Mouse (Mus musculus) thymus, postnatal 25 days (tissue): ENCODE measurements around the gene Pskh1.

Experiments used
- DNase-seq: peaks from one replicate; pipeline ENCODE4 v3.0.0; 2022

Pskh1 gene

DNA sequence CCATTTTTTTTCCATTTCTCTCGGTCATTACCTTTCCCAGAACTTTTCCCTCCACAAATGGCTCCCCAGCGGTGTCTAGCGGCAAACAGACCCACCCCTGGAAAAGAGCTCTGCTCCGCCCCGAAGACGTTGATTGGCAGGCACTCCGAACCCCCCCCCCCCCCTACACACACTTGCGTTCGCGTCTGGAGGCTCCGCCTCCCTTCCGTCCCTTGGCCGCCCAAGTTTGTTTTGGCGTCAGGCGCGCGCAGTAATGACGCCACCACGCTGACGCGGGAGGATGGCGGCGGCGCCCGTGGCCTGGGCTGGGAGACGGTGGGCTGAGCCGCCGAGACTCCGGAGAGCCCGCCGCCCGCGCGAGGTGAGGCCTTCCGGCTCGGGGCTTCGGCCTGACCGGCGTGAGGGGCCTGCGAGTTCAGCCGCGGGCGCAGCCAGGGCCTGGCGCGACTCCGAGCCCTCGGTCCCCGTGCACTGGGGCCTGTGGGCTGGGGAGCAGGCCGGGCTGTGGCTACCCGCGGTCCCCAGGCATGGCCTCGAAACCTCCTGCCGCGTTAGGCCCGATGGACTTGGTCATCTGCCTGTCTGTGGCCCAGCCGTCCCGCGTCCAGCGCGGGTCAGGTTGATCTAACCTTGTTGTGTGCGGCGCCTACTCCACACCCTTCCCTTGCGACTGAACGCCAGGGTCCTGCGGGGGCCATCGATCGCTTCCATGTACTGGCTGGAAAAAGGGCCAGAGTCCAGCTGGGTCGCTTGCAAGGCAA is at the start of gene Pskh1:
Gene Pskh1 (plus strand): TSS at position 262 of the 761 bp plus-strand sequence.
- DNase-seq: peak; percentile 93

DNA sequence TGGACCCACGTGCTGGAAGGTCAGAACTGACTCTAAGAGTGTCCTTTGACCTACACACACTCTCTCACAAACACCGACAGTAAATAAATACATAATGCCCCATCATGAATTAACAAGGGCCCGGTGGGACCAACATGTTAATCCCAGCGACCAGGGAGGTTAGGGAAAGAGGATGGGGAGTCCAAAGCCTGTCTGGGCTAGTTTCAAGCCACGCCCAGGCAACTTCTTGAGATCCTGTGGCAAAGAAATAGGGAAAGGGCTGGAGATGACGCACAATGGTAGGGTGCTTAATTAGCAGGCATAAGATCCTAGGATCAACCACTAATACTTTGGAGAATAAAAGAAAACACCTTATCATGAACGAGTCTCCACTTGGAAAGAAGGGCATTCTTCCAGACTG is 49.6 kb upstream of the Pskh1 start:
- DNase-seq: no peak

DNA sequence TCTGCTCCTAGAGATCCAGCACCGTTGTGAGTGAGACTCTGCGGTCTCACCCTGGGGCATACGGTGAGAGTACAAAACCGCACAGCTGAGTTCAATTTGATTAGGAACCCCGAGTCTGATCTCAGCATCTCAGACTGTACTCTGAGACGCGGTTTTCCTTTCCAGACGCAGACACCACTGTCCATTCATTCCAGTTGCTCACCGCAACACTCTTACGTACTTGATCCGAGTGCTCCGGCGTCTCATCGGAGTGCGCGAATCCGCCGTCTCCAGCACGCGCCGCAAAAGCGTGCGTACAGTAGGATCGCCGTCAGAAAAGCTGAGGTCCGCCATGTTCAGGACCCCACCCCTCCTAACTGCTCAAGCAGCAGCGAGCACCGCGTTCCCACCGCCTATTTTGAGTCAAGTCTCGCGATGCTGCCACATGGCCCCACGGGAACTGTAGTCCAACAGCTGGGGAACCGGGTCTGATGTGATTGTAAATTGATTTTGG is 48.5 kb upstream of the Pskh1 start:
- DNase-seq: peak; percentile 92

DNA sequence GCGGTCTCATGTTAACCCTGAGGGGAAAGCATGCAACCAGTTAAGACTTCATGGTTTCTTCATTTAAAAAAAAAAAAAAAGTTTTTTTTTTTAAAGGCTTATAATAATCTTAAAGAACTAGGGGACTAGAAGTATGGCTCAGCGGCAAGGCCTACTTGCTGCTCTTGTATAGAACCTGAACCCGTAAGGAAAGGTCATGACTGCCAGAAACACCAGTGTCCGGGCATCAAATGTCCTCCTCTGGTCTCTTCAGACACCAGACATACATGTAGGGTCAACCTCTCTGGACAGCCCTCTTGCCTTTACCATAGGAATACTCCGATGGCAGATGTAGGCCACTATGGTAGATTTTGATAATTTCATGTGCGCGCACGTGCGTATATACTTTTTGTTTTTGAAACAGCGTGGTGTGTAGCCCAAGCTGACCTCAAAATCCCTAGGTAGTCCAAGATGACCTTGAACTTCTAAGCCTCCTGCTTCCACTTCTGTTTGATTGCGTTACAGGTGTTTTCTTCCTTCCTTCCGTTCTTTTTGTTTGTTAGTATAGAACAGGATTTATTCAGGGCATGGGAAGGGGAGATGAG is 48.0 kb upstream of the Pskh1 start:
- DNase-seq: no peak

DNA sequence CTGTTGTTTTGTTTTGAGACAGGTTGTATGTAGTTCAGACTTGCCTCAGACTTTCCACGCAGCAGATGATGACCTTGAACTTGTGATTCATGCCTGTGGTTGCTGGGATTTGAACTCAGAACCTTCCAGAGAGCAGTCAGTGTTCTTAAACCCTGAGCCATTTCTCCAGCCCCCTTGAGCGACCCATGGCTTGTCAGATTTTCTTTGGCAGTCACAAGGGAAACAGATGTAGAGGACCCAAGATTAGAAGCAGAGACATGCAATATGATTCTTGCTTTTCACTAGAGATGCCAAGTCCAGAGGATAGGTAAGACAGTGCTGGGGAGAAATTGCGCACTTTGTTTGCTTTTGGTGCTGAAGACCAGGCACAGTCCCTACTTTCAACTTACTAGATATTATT is 47.1 kb upstream of the Pskh1 start, which contains the start of gene Cenpt:
Gene Cenpt (minus strand): TSS at position 101 of the 400 bp plus-strand sequence.
- no peak for DNase-seq

DNA sequence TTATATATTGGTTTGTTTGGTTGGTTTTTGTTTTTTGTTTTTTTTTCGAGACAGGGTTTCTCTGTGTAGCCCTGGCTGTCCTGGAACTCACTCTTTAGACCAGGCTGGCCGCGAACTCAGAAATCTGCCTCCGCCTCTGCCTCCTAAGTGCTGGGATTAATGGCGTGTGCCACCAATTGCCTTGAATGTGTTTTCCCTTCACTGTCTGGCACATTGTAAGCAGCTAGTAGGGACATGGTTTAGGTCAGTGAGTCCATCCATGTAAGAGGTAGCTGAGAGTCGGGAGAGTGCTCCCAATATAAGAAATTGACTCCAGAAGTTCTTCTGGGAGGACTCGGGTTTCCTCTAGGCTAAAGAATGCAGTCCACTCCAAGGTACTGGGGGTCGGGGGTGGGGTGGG is 45.9 kb upstream of the Pskh1 start:
- no peak for DNase-seq

DNA sequence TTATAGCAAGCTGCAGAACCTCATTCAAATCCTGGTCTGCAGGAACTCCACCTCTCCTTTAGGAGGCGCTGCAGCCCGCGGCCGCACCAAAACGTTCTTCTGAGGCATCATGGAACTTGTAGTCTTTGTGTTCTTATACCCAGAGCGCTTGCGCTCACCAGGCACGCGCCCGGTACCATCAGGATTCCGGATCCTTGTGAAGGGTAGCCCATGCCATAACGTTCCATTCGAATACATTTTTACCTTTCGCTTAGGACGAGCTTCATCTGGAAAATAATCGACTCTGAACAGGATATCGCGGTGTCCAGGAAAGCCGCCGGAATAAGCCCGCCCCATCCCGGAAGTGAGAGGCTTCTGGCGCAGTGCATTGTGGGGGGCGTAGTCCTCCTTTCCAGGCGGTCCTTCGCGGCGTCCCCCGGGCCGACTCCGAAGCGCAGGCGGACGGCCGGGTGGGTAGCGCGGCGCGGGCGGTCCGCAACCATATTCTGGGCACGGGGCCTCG is 45.5 kb upstream of the Pskh1 start, which contains the start of gene Thap11:
Gene Thap11 (plus strand): TSS at position 418 of the 502 bp plus-strand sequence.
- peak; percentile 94 for DNase-seq

DNA sequence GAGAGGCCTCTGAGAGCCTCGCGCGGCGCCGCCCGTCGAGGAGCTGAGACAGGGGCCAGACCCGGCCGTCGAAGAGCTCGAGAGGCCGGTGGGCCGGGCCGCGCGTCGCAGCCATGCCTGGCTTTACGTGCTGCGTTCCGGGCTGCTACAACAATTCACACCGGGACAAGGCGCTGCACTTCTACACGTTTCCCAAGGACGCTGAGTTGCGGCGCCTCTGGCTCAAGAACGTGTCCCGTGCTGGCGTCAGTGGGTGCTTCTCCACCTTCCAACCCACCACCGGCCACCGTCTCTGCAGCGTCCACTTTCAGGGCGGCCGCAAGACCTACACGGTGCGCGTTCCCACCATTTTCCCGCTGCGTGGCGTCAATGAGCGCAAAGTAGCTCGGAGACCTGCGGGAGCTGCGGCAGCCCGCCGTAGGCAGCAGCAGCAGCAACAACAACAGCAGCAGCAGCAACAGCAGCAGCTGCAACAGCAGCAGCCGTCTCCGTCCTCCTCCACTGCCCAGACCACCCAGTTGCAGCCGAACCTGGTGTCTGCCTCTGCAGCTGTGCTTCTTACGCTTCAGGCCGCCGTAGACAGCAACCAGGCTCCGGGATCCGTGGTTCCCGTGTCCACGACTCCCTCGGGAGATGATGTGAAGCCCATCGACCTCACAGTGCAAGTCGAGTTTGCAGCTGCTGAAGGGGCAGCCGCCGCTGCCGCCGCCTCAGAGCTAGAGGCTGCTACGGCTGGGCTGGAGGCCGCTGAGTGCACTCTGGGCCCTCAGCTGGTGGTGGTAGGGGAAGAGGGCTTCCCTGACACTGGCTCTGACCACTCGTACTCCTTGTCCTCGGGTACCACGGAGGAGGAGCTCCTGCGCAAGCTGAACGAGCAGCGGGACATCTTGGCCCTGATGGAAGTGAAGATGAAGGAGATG is 44.7 kb upstream of the Pskh1 start:
- DNase-seq: peak; percentile 46

DNA sequence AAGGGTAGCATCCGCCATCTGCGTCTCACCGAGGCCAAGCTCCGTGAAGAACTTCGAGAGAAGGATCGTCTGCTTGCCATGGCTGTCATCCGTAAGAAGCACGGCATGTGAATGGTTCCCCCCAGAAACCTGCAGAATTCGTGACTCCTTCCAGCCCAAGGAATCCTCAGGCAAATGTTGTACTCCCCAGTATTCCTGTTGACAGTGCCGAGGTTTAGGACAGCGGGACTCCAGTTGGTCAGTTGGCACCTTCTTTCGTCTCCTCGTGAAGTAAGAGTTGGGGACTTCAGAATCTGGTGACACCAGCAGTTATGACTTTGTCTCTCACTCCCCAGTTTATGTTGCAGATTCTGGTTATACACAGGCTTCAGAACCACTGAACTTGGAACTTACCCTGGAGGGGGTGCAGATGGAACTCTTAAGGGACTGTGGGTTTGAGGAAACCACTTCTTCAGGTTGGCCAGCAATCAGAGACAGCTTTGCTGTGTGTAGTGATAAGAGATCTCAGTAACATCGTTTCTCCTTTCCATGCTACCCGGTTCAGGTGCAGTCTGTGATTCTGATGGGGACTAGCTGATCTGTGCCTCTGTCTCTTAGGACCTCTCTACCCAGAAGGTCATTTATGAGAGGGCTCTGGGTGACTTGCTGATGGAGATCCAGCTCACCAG is 43.9 kb upstream of the Pskh1 start:
- no peak for DNase-seq

DNA sequence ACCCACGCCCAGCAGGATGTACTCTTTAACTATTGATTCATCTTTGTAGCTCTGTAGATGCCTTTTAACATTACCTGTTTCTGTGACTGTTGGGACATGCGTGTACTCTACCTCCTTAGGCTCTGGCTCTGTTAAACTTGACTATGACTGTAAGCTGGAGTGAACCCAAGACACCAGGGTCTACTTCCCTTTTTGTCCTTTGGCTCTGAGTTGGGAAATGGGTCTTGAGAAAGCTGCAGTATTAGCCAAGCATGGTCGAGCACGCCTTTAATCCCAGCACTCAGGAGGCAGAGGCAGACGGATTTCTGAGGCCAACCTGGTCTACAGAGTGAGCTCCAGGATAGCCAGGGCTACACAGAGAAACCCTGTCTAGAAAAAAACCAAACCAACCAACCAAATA is 41.7 kb upstream of the Pskh1 start:
- DNase-seq: no peak

DNA sequence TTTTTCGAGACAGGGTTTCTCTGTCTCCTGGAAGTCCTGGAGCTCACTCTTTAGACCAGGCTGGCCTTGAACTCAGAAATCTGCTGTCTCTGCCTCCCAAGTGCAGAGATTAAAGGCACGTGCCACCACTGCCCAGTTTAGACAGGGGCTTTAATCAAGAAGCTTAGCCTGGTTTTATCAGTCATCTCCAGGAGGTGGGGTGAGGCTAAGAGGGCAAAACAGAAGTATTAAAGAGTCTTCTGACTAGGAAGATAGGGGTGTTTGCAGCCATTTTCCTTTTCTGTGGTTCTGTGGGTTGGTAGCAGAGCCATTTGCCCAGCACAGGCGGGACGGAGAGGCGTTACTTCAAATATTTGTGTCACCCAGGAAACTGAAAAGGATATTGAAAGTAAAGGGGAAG is 40.9 kb upstream of the Pskh1 start:
- DNase-seq: no peak

DNA sequence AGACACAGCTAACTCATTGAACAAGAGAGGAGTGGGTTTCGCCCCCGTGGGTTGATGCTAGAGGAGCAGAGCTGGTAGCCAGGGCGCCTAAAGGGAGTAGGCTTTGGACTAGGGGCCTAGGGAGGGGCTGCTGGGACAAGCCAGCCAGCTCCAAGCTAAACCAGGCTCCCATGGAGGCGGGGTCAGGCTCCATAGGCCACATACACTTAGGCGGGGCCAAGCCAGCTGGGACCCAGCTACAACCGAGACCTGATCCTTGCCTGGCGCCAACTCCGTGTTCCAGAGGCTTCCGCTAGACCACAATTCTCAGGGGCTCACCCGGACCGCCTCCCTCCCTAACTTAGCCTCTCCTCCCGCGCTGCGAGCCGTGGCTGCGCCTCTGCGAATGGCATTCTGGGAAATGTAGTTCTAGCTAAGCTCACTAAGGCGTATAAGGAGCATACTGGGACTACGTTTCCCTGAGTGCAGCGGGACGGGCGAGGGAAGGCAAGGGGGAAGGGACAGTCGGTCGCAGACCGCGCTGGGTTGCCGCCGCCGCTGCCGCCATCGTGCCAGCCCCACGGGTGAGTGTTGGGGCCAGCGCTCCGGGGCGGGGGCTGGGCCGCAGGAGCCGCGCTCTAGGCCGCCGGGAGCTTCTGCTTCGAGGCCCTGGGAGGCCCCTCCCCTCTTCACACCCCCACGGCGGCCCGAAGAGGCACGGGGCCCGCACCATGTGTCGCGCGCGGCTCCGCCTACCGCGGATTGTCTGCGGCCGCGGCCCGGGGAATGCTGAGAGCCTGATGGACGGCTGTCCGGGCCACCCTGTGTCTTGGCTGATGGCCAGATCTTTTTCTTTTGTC is 39.9 kb upstream of the Pskh1 start, which contains the start of gene Nutf2:
Gene Nutf2 (plus strand): TSS at position 438 of the 839 bp plus-strand sequence.
- DNase-seq: peak; percentile 89

DNA sequence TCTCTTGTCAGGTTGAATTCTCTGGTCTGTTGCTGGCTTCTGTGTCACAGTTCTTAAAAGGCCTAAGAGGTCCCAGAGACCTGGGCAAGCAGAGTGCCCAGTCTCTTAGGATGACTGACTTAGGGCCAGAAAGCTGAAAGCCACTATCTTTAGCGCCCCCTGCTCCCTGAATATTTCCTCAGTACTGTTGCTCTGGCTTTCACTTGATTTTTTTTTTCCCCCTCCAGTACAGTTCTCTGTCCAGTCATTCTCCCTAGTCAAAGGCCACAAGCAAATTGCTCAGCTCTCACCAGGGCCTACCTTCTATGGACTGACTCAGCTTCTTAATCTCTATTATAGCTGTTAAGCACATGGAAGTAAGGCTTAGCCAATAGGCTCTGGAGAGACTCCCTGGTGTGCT is 38.3 kb upstream of the Pskh1 start:
- DNase-seq: peak; percentile 26

DNA sequence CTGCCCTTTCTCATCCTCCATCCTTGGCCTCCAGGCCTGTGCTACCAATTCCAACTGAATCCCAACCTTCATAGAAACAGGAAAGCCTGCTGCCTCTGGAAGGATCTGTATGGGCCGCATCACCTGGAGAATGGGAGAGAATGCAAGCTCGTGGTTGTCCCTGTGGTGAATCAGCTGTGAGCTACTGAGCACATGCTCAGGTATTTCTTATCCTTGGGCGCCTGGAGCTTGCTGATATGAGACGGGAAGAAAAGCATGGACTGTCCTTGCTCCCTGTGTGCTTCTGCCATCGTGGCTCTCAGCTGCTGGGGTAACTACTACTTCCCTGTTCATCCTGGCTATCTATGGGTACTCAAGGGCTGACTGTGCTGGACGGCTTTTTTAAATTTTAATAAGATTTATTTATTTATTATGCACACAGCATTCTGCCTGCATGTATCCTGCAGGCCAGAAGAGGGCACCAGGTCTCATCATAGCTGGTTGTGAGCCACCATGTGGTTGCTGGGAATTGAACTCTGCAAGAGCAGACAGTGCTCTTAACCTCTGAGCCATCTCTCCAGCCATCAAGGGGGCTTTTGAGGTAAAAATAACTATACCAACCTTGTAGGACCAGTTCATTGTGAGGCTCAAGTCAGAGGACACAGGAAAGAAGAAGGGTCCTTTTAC is 33.7 kb upstream of the Pskh1 start:
- no peak for DNase-seq

DNA sequence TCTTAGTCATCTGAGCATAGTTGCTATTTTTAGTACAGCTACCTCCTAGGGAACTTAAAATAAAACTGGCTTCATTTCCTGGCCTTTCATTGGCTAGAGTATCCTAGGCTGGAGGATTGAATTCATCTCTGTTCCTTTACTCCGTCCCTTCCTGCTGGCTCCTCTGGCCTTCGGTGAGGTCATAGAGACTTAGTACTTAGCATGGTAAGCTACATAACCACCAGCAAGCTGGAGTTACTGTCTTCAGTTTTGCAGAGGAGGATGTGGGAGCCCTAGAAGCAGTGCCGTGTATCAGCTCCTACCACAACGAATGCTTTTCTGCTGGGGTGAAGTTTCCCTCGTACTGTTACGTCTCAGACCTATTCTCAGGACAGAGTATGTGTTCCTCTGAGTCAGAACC is 25.9 kb upstream of the Pskh1 start:
- DNase-seq: no peak

DNA sequence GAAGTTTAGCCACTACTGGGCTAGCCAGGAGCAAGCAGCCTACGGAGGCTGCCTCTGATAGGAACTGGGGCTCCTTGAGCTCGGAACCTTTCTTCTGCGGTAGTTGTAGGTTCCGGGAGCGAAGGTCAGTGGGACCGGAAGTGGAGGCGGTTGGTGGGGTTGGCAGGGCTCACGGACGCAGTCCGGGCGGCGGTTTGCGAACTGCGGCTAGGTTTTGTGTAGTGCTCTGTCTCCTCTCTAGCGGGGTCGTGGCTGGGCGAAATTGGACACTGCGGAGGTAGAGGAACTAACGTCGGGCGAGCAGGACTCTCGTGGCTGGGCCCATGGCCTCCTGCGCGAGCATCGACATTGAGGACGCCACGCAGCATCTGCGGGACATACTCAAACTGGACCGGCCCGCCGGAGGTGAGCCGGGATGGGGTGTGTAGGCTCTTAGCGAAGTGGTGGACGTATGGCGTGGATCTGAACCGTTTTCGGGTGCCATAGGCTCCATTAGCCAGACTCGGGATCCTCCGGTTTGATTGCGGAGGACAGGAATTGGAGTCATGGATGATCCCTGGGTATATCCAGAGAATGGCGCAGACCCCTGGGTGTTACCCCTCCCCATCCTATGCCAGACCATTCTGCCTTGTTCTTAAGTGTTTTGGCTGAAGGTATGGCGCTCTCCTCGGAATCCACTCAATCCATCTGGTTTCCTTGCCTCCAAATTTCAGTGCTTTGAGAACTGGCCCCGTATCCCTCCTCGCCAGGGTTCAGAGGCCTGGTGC is 19.3 kb upstream of the Pskh1 start, which contains the start of gene Edc4:
Gene Edc4 (plus strand): TSS at position 128 of the 767 bp plus-strand sequence.
- peak; percentile 90 for DNase-seq

DNA sequence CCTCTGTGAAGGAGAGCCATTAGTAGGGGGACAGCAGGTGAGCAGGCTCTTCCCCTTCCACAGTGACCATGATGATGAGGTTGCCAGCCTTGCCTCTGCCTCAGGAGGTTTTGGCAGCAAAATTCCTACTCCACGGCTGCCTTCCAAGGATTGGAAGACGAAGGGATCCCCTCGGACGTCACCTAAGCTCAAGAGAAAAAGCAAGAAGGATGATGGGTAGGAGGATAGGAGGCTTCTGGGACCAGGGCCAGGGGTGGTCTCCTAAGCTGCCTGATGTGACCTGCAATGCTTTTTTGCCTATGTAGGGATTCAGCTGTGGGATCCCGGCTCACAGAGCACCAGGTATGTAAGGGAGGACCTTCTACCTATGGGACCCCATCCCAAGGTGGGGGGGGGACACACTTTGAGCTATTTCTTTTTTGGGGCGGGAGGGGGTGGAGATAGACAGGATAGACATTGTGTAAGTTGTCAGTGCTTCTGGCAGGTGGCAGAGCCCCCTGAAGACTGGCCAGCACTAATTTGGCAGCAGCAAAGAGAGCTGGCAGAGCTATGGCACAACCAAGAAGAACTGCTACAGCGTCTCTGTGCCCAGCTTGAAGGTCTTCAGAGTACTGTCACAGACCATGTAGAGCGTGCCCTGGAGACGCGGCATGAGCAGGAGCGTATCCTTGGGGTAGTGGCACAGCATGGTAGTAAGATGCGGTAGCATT is 10.3 kb upstream of the Pskh1 start:
- DNase-seq: no peak

DNA sequence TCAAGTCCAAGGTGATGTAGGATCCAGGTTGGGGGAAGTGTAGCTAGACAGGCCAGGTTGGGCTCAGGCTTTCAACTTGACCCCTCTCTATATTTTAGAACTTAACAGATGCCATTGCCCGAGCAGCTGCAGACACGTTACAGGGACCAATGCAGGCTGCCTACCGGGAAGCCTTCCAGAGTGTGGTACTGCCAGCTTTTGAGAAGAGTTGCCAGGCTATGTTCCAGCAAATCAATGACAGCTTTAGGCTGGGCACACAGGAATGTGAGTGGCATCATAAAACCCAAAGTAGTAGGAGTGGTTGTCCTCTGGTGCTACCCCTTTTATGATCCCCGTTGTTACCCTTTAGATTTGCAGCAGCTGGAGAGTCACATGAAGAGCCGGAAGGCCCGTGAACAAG is 9.4 kb upstream of the Pskh1 start:
- DNase-seq: no peak

DNA sequence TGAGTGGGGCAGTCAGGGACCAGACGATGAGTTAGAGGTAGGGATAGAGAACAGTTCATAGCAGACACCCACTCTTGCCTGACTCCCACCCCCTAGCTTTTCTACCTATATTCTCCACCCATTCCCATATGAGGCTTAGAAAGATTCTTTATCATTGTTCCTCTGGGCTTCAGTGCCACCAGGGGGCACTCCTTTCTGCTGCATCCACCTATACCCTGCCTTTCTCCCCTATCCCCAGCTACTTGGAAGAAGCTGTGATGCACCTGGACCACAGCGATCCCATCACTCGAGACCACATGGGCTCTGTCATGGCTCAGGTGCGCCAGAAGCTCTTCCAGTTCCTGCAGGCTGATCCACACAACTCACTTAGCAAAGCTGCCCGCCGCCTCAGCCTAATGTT is 7.8 kb upstream of the Pskh1 start:
- DNase-seq: peak; percentile 40
